Mouse (Mus musculus) forebrain, embryonic 10.5 days (tissue): ENCODE data around the gene Agps. TPM values are rescaled to one million over a fixed set of nuclear protein-coding genes. Genes with fewer than 3 reads are reported as not detected.
"Not testable (repeated sequence)": the region's sequence is repeated elsewhere in the genome, so short reads cannot be mapped to it uniquely, and the experiment has no call there.

Experiments used
- DNase-seq: peaks from one replicate; pipeline ENCODE4 v3.0.0-alpha.2; 2017; ENCODE audit warnings: low spot score; ENCODE audit errors: extremely low spot score
- H3K27ac ChIP-seq: fragments of 300-500 bp; sonication (generic); 2 replicates; pipeline ENCODE4 v1.5.1; 2016; ENCODE audit warnings: mild to moderate bottlenecking
- H3K27me3 ChIP-seq: fragments of 300-500 bp; sonication (generic); 2 replicates; pipeline ENCODE4 v1.6.1; 2016; ENCODE audit warnings: mild to moderate bottlenecking; ENCODE audit not compliant: poor library complexity, severe bottlenecking
- H3K36me3 ChIP-seq: fragments of 300-500 bp; sonication (generic); replicated peaks from 2 replicates; pipeline ENCODE4 v1.6.1; 2016; ENCODE audit warnings: mild to moderate bottlenecking, moderate library complexity
- H3K4me1 ChIP-seq: fragments of 300-500 bp; sonication (generic); 2 replicates; pipeline ENCODE4 v1.6.1; 2016
- H3K4me3 ChIP-seq: fragments of 300-500 bp; sonication (generic); 2 replicates; pipeline ENCODE4 v1.5.1; 2016; ENCODE audit warnings: mild to moderate bottlenecking, moderate library complexity
- H3K9me3 ChIP-seq: fragments of 300-500 bp; sonication (generic); 2 replicates; pipeline ENCODE4 v1.6.1; 2016; ENCODE audit warnings: mild to moderate bottlenecking, moderate library complexity
- WGBS: fragments of 180-500 bp; shearing (Covaris S2); methylation state at CpG from one replicate; pipeline ENCODE4 v1.1.7; 2016; 5-methylcytosine and 5-hydroxymethylcytosine counted together
- polyA plus RNA-seq: library from polyadenylated mRNA; unstranded; fragments of >200 nt; fragmentation: Nextera tagmentation; extraction: Ambion mirVana; gene quantifications from 2 replicates; pipeline ENCODE4 v1.2.1, GENCODE M21; 2016

Gene Agps
- polyA plus RNA-seq, 1 experiment from 2014 or later: 41.4 TPM

DNA sequence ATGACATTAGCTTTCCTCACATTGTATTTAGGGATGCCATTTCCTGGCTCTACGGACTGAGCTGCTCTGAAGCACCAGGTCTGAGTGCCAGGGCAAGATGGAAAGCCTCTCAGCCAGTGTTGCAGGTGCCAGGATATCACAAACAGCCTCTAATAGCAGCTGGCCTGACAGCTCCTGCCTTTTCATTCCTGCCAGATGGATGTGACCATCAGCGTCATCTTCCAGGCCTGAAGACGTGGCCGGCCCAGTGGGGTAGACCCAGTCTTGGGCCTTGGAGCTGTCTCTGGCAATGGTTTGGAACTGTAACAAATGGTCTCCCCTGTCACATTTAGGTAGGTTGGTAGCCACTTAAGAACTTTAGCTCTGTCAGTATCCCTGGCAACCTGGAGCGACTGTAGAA, 121.3 kb downstream of the Agps start:
- DNase-seq: no peak
- Histone ChIP-seq H3K27ac (no peak overlapping the region), H3K27me3 (peaks cover 9% of the 10 kb centered on the region; the same call in 1 of the 2 replicates), H3K4me3 (no peak overlapping the region), H3K9me3 (0 out of 2 replicates have a peak, but pooled peaks cover 5% of the 10 kb centered on the region), H3K36me3 (no peaks in the 10 kb centered on the region), H3K4me1 (peaks cover 4% of the 10 kb centered on the region)
- WGBS: 97% methylated on average over 5 of the region's 5 CpGs

GRCm38 (mm10) chr2:75955709-75956108, 123.7 kb downstream of the Agps start:
- Histone ChIP-seq H3K27ac (no peak overlapping the region), H3K27me3 (peaks cover 19% of the 10 kb centered on the region; the same call in 1 of the 2 replicates), H3K4me1 (peaks cover 28% of the 10 kb centered on the region), H3K36me3 (no peaks in the 10 kb centered on the region), H3K9me3 (0 out of 2 replicates have a peak, but pooled peaks cover 5% of the 10 kb centered on the region), H3K4me3 (no peak overlapping the region)
- no peak for DNase-seq
- WGBS: 51% methylated on average over 14 of the region's 14 CpGs

DNA sequence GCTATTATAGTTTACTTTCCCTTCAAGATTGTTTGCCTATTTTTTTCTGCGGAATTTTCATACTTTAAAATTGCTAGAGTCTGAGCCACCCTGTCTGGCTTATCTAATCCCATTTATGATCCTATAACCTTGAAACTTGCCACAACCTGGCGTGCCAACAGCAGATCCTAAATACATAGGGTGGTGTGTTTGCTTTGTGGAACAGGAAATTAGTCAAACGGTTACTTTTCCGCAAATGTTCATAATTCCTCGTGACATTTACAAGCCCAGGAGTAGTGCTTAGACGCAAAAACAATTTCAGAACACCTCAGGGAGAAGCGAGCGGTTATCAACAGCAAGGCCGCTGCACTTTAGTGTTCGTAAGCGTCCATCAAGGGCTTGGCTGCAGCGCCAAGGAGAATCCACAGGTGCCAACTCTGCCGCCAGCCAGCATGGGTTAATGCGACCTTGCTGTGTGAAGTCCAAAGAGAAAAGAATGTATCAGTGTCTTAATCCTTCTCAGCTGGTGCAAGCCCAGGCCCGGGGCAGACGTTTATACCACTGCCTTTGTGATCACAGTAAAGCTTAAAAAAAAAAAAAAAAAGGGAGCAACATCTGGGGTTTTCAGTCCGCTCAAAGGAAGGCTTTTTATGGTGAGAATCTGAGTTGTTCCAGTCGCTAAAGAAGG, 127.3 kb downstream of the Agps start:
- peak; percentile 55 for DNase-seq
- peaks cover 49% of the 10 kb centered on the region for H3K4me1 ChIP-seq
- 27% methylated on average over 18 of the region's 18 CpGs for WGBS
- no peaks in the 10 kb centered on the region for H3K36me3 ChIP-seq
- peaks cover 34% of the 10 kb centered on the region; the same call in 1 of the 2 replicates for H3K27me3 ChIP-seq
- peak overlapping the region; percentile 30 for H3K4me3 ChIP-seq
- peak overlapping the region; percentile 78 for H3K27ac ChIP-seq
- 0 out of 2 replicates have a peak, but pooled peaks cover 5% of the 10 kb centered on the region for H3K9me3 ChIP-seq

DNA sequence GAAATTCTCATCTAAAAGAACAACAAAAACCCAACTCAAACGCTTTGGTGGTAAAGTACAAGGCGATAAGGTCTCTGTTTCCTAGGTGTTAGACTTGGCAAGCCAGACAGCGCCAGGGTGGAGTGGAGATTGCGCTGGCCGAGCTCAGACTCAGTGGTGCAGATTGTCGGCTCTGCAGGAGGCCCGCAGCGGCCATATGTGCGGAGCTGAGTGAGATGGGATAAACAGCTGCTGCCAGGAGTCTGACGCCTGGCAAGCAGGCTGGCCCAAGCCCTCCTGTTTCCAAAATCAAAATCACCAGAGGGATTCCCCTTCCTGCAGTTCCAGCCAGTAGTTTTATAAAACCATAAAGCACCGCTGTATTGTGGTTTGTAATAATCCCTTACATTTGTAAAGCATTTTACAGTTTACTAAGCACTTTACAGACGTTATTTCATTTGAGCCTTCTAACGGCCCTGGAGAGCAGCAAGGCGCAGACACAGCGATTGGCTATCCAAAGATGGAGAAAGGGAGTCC, 127.9 kb downstream of the Agps start:
- Histone ChIP-seq H3K4me1 (peaks cover 55% of the 10 kb centered on the region), H3K9me3 (0 out of 2 replicates have a peak, but pooled peaks cover 5% of the 10 kb centered on the region), H3K36me3 (no peaks in the 10 kb centered on the region), H3K27me3 (peaks cover 34% of the 10 kb centered on the region; the same call in 1 of the 2 replicates), H3K27ac (peak overlapping the region; percentile 78), H3K4me3 (peak overlapping the region; percentile 30)
- WGBS: 7% methylated on average over 15 of the region's 15 CpGs
- DNase-seq: peak; percentile 51

DNA sequence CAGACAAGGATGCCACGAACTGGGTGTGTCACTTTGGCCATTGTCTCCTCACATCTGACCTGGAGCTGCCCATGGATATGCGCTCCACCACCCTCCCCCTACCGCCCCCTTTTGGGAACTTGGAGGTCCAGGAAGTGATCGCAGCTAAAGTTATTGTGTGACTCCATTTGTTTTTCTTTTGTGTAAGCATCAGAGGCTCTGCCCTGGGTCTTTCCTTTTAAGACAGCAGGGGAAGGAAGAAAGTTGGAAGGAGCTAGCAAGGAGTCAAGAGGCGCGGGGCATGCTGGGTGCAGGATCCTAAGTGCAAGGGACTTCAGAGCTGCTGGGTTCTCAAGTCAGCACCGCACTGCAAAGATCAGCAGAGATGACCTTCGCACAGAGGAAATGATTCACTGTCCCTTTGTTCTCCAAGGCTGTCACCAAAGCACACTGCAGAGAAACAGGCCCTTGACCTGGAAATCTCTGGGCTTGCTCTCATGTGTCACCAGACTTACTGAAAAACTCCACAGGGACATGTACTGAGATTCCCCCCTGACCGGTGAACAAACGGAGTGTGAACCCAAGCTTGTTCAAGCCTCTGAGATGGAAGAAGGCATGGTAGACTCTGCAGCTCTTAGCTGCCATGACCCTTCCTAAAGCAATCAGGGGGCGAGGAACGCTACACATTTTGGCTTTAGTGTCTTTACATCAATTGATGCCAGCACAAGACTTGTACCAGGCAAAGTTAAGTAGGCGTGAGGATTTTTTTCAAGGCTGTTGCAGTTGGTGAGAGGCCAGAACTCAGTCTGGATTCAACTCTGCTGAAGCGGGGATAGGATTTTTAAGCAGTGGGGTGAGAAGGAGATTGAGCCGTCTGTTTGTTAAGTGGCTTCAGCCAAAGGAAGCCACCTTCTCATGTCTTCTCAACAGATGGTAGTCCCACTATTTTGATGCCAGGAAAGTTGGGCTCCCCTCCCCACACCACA, 128.7 kb downstream of the Agps start:
- 53% methylated on average over 15 of the region's 15 CpGs for WGBS
- DNase-seq: peak; percentile 31
- Histone ChIP-seq H3K9me3 (0 out of 2 replicates have a peak, but pooled peaks cover 5% of the 10 kb centered on the region), H3K27ac (peak overlapping the region; percentile 78), H3K4me1 (peaks cover 56% of the 10 kb centered on the region), H3K27me3 (peaks cover 34% of the 10 kb centered on the region; the same call in 1 of the 2 replicates), H3K4me3 (peak overlapping the region; percentile 30), H3K36me3 (no peaks in the 10 kb centered on the region)

DNA sequence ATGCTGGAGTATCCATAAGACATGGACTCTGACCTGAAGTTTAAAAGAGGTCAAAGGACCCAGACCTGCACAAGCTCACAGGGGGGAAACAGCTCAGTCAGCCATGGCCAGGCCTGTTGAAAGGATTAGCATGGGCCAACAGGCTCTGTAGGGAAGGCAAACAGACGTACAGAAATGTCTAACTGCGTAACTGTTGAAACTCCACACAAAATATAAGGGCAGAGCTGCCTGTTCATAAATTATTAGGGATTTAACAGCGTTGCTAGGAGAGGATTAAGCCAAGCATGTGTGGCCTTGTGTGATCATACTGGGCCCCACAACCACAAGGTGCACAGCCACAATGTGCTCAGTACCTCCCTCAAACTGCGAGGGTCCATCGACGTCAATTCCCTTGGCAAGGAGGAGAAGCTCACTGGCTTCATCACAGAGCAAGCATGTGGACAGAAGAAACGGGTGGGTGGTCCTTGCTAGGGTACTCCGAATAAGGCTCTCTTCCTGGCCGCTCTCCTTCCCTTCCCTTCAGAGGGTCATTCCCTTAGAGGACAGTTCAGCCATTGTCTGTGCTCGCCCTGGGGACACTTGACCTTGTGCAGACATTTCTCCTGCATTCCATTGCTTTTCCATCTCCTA, 131.3 kb downstream of the Agps start:
- H3K27me3 ChIP-seq: peaks cover 25% of the 10 kb centered on the region; the same call in 1 of the 2 replicates
- H3K4me3 ChIP-seq: no peak overlapping the region
- no peaks in the 10 kb centered on the region for H3K9me3 ChIP-seq
- peak overlapping the region; percentile 40; the same call in 1 of the 2 replicates for H3K27ac ChIP-seq
- 57% methylated on average over 10 of the region's 10 CpGs for WGBS
- H3K4me1 ChIP-seq: peaks cover 58% of the 10 kb centered on the region
- no peak for DNase-seq
- no peaks in the 10 kb centered on the region for H3K36me3 ChIP-seq

DNA sequence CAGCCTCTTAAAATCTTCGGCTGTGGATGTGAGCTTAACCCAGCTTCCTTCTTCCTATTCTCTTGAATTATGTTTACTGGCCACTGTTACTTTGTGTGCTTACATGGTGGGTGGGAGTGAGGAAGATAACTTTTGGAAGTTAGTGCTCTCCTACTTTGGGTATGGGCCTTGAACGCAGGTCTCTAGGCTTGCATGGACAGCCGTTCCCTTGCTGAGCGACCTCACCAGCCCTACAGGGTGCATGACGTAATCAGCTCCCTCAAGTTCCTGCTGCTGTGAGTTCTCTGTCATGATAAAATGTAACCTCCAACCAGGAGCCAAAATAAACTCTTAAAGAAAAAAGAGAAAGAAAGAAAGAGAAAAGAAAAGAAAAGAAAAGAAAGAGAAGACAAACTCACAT, 132.1 kb downstream of the Agps start:
- Histone ChIP-seq H3K9me3 (no peaks in the 10 kb centered on the region), H3K36me3 (no peaks in the 10 kb centered on the region), H3K4me3 (0 out of 2 replicates have a peak overlapping the region, but pooled peaks have one; percentile 32), H3K4me1 (peaks cover 51% of the 10 kb centered on the region), H3K27me3 (peaks cover 21% of the 10 kb centered on the region; the same call in 1 of the 2 replicates), H3K27ac (peak overlapping the region; percentile 40; the same call in 1 of the 2 replicates)
- whole genome bisulfite sequencing: 70% methylated on average over 5 of the region's 5 CpGs
- DNase-seq: no peak

DNA sequence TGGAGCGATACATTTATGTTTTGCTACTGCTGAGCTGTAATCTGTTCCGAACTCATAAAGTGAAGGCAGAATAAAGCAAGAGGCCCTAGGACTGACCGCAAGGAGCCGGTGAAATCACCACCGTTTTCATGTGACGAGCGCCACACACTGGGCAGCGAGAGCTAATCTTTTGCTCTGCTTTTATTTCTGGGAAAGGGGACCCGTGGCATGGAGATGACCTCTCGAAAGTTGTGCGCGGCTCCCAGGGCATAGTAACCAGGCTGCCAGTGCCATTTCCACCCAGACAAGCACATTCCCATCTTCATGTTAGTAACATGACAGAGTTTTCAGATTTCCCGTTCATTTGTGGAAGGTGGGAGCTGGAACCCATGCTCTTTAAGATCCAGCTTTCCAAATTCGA, 132.5 kb downstream of the Agps start:
- peaks cover 46% of the 10 kb centered on the region for H3K4me1 ChIP-seq
- DNase-seq: peak; percentile 64
- 21% methylated on average over 14 of the region's 14 CpGs for WGBS
- H3K9me3 ChIP-seq: no peaks in the 10 kb centered on the region
- H3K36me3 ChIP-seq: no peaks in the 10 kb centered on the region
- peak overlapping the region; percentile 40; the same call in 1 of the 2 replicates for H3K27ac ChIP-seq
- H3K4me3 ChIP-seq: peak overlapping the region; percentile 32
- peaks cover 21% of the 10 kb centered on the region; the same call in 1 of the 2 replicates for H3K27me3 ChIP-seq

DNA sequence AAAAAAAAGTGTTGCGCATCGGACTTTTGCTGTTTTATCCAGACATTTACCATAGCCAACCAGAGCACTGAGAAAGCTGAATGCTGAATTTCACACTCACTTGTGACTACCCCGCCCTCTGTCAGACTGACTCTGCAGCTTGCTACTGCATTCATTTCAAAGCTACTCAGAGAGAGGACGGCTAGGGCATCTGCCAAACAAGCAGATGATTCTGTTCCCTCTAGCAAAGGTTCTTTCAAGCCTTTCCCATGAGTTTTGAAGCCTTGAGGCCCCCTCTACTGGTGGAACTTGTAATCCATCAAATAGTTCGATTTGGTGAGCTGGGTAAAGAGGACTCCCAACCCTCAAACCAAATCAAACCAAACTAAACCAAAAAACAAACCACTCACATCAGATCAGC, 133.0 kb downstream of the Agps start:
- Histone ChIP-seq H3K27ac (peak overlapping the region; percentile 40; the same call in 1 of the 2 replicates), H3K36me3 (no peaks in the 10 kb centered on the region), H3K27me3 (peaks cover 21% of the 10 kb centered on the region; the same call in 1 of the 2 replicates), H3K4me3 (peak overlapping the region; percentile 32), H3K4me1 (peaks cover 42% of the 10 kb centered on the region), H3K9me3 (no peaks in the 10 kb centered on the region)
- 31% methylated on average over 5 of the region's 5 CpGs for WGBS
- DNase-seq: peak; percentile 46

DNA sequence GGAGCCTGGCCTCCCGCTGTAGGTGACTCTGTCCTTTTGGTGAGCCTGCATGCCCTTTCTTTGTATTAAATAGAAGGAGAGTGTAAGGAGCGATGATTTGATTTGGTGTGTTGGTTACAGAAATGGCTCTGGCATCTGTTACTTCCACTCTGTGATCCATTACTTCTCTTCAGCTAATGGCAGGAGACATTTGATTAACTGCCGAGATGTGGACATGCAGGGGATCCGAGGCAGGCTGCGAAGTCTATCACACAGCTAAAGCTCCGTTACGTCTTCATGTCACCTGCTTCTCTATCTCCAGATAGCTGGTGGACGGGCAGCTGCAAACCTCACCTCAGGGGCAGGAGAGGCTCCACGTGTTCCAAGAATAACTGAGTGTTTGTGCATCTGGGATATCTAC, 142.2 kb downstream of the Agps start:
- 83% methylated on average over 9 of the region's 9 CpGs for WGBS

GRCm38 (mm10) chr2:75976070-75976469, 144.1 kb downstream of the Agps start:
- H3K36me3 ChIP-seq, H3K4me3 ChIP-seq, H3K4me1 ChIP-seq, H3K27me3 ChIP-seq, H3K9me3 ChIP-seq, H3K27ac ChIP-seq, DNase-seq: not testable (repeated sequence)
- 91% methylated on average over 2 of the region's 2 CpGs for WGBS

More for the DNA sequence above, 142.2 kb downstream of the Agps start:
- Histone ChIP-seq H3K9me3 (no peaks in the 10 kb centered on the region), H3K27me3 (no peaks in the 10 kb centered on the region), H3K36me3 (no peaks in the 10 kb centered on the region), H3K4me1 (no peaks in the 10 kb centered on the region), H3K27ac (no peak overlapping the region), H3K4me3 (no peak overlapping the region)
- no peak for DNase-seq
